Mouse (Mus musculus) adipocyte (in vitro differentiated cells): Measurements from ENCODE around the gene Sox3.

Experiments
- DNase-seq: peaks from one replicate; pipeline ENCODE4 v3.0.0-alpha.2; 2016; ENCODE audit warnings: low spot score

Sox3 gene

DNA sequence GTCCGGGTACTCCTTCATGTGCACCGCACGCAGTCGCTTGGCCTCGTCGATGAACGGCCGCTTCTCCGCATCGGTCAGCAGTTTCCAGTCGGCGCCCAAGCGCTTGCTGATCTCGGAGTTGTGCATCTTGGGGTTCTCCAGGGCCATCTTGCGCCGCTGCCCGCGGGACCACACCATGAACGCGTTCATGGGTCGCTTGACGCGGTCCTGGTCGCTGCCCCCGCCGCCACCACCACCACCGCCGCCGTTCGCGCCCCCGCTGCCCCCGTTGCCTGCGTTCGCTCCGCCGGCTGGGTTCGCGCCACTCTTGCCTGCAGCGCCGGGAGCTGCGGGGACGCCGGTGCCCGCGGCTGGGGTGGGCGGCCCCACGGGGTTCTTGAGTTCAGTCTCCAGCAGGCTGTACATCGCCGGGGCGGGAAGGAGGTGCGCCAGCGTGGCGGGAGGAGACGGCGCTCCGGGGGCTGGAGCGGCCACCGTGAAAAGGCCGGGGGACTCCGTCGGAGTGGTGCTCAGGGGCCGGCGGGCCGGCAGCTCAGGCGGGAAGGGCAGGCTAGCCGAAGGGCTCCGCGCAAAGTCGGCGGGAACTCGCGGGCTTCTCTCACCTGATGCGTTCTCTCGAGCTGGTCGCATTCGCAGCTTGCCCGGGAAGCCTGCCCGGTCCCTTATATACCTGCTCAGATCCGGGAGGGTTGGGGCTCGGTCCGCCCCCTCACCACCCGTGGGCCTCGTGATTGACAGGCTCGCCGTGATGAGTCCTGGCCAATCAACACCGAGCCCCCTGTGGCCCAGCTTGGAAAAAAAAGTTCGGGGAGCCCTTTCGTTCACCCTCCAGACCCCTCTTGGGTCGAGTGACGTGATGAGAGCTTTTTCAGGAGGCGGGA lies at the start of gene Sox3:
TSS of gene Sox3 (minus strand) at position 630 of the 881 bp plus-strand sequence.
- no peak for DNase-seq

DNA sequence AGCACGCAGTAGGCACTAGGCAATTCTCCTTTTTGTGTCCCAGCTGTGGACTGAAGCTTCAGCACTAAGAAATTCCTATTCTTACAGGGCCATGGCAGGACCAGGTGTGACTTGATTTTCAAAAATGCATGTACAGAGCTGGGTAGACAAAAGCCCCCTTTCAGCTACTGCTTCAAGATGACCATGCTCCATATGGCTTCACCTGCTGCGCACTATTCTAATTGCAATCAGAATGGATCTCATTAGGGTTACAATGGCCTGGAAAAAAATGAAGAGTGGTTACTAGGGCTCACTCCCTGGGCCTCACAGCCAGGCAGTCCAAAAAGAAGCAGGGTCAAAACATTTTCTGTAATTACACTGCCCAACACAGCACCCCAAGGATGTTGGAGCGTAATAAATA lies 47.0 kb upstream of the Sox3 start:
- DNase-seq, result no peak

DNA sequence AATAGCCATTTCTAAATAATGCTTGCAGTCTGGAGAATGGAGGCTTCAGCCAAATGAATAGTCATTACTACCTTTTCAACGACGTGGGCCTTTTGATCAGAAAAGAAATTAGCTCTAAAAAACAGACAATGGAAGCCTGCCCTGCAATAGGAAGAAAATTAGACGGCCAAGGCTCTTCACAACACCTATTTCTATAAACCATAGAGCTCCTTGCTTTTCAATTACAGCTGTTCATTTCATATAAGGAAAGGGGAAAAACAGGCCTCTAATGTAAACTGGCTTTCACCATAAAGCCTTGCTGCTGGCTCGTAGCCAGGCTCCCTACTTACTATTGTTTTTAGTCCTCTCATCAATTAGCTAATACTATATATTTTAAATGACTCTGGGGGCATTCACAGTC lies 6.3 kb upstream of the Sox3 start:
- no peak for DNase-seq

DNA sequence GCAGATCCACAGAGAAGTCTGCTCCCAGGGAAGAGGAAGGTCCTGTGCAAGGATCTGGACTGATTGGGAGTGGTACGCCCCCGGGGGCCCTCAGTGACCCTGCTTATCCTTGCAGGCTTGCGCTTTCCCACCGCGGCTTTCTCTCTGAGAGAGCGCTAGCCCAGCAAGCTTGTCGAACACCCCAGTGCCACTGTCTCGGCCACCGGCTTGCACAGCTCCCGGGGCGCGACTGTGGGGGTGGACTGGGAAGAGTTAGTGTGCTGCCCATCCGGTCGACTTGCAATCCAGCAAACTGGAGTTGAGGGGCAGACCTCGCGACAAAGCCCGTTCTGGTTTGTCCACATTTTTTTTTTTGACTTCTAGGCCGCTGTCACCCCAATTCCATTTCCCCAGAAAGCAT lies 5.4 kb upstream of the Sox3 start:
- no peak for DNase-seq

DNA sequence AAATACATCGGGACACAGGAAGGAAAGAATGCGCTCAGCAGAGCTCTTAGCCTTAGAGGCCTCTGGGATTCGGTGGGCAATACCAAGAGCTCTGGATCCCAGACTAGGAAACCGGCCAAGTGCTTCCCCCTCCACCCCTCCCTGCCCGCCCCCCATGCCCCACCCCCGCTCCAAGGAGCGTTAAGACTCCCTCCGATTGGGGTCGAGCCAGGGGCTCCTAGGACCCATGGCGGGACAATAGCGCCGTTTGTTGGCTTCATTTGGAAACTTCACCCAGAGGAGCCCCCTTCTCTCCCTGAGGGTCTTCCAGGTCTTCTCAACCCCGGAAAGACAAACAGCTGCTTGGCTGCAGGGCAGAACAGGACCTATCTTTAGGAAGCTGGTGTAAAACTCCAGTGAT lies 3.1 kb upstream of the Sox3 start:
- DNase-seq, result no peak

DNA sequence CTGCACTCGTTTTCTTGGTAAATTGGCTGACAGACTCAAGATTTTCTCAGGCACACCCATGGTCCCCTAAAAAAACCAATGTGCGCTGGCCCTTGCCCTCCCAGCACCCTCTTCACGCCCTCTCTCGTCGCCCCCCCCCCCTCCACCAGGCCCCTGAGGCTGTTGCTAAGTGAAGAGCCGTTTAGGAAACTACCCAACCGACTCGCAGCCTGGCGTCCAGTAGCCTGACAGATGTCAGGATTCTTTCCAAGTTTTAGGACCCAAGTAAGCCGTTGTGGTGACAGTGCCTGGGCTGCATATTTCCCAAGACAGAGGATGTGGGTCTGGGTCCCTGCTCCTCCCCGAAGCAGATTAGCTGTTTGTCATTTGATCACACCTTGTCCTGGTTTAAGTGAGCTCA lies 2.2 kb upstream of the Sox3 start:
- DNase-seq, result no peak

DNA sequence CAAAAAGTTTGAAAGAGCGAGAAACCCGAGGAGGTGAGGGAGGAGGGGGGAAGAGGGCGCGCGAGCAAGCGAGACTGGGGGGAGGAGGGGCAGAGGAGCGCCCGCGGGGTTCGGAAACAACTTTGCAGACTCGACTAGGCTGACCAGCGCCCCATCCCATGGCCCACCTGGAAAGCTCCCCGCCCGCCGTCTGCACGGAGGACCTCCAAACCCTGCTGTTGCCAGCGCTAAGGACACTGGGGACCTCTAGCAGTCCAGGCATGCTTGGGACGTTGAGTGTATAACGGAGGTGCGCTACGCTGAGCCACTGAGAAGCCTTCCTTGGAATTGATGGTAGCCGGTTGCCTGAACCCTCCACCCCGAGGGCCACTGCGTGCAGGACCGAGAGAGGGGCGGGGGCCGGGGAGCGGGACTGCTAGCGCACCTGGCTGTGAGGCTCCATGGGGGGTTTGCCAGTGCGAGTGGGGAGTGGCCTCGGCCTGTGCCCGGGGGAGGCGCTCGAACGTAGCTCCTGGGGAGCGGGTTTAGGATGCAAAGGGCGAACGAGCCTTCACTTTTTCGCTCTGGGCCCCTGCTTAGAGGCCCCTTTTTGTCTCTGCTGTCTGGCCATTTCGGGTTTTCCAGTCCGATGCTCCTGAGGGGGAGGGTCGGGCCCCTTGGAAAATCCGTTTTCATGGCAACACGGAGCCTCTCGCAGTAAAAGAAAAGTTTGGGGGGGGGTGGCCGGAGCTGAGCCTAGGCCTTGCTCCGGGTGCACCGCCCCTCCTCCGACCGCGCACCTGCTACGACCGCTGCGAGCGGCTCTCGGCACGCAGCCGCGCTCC lies 702 bp upstream of the Sox3 start:
- DNase-seq, result no peak

DNA sequence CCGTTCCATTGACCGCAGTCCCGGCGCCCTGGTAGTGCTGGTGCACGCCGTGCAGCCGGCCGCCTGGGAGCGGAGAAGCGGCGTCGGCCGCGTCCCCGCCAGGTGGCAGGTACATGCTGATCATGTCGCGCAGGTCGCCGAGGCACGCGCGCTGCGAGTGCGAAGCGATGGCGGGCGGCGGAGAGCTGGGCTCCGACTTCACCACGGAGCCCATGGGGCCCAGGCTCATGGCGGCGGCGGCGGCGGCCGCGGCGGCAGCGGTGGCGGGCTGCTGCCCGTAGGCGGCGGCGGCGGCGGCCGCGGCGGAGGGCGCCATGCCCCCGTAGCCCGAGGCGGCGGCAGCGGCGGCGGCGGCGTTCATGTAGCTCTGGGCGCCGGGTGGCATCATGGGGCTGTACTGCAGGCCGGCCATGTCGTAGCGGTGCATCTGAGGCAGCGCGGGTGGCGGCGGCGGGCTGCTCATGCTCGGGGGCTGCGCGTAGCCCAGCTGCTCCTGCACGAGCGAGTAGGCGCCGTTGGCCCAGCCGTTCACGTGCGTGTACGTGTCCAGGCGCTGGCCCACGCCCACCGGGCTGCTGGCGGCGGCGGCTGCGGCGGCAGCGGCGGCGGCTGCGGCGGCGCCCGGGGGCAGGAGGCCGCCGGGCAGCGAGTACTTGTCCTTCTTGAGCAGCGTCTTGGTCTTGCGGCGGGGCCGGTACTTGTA lies 981 bp downstream of the Sox3 start:
- DNase-seq, result no peak

DNA sequence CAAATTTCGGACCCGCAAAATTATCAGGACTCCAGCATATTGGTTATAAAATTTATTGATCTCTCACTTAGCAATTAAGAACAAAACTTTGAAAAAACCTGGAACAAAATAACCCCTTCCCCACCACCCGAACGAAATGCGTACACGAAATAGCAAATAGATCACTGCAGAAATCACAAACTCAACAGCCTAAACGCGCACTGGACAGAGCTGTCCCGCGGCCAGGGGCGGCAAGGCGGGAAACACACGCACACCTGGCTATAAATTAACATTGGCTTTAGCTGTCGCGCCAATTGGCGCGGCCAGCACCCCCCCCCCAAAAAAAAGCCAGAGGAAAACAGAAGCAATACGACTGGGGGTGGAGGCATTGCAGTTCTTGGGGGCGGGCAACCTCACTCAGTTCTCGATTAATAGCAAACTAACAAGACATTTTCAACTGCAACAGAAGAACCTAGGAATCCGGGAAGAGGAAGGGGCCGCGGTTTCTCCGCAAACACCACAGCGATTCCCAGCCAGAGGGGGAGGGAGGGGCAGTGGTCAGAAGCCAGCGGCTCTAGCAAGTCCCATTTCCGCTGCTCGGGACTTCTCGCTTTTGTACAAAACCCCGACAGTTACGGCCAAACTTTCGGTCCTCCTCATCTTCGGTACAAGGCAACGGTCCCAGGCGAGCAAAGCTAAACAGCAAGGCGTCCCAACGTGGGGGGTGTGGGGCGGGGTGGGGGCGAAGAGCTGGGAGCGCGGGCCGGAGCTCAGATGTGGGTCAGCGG lies 1.7 kb downstream of the Sox3 start:
- no peak for DNase-seq

DNA sequence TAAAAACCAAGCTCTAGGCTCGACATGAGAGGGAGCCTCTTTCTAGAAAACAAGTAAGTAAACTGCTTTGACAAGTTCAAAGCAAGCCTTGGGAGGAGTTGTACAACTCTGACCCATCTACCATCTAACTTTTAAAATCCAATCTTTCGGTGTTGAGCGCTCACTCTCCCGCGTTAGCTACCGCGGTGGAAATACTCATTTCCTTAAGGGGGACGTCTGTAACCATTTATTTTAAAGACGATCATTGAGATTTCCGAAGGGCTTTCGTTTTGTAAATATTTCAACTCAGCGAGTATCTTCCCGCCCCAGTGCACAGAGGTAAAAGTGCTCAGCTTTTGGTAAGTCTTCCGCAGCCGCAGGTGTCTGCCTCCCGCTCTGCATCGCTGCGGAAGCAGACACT lies 2.6 kb downstream of the Sox3 start:
- no peak for DNase-seq

DNA sequence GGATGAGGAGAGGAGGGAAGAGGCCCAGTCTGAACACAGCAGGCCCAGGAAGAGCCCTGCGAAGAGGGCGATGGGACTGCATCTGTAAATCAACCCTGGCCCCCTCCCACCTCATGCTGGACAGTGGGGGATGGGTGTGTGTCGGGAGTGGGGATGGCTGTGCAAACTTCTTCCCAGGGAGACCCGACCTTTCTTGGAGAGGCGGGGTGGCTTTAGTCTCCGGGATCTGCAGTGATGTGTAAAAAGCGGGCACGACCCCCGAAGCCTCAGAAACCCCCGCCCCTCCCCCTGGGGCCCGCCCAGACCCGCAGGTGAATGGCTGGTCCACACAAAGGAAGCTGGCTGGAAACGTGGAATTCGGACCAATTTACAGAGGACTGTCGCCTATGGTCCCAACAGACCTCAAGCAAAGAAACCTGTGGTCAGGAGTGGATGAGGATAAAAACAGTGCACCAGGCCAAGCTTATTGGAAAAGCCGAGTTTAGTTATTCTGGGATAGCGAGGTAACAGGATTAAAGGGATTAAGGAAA lies 3.2 kb downstream of the Sox3 start:
- no peak for DNase-seq
